Mouse (Mus musculus) c-Kit-positive CD71-negative TER-119-negative erythroid progenitor cells, embryonic 14.5 days (primary cell): ENCODE measurements around the gene Rimbp2.
"Not testable (repeated sequence)": the region's sequence is repeated elsewhere in the genome, so short reads cannot be mapped to it uniquely, and the experiment has no call there.

Experiments used
- DNase-seq: peaks from one replicate; pipeline ENCODE4 v3.0.0-alpha.2; 2013; ENCODE audit warnings: low read depth

The Rimbp2 gene

GRCm38 (mm10) chr5:128953278-128954070 lies at the start of gene Rimbp2:
Gene Rimbp2, minus strand, starts transcription at chr5:128953486.
- DNase-seq: no peak

- DNase-seq: no peak
These were observed 49.3 kb upstream of the Rimbp2 start for GRCm38 (mm10) chr5:129002571-129003011.

- DNase-seq: no peak
These were observed 47.6 kb upstream of the Rimbp2 start for GRCm38 (mm10) chr5:129000706-129001468.

- no peak for DNase-seq
These were observed 34.1 kb upstream of the Rimbp2 start for GRCm38 (mm10) chr5:128987141-128987954.

- no peak for DNase-seq
These were observed 32.7 kb upstream of the Rimbp2 start for GRCm38 (mm10) chr5:128985946-128986345.

- DNase-seq: no peak
These were observed 31.2 kb upstream of the Rimbp2 start for GRCm38 (mm10) chr5:128984536-128984935.

- DNase-seq: peak; percentile 44
These were observed 28.3 kb upstream of the Rimbp2 start for GRCm38 (mm10) chr5:128981607-128982006.

GRCm38 (mm10) chr5:128980857-128981256 lies 27.6 kb upstream of the Rimbp2 start:
- DNase-seq: no peak

- DNase-seq: no peak
These were observed 25.7 kb upstream of the Rimbp2 start for GRCm38 (mm10) chr5:128978957-128979356.

GRCm38 (mm10) chr5:128977466-128977865 lies 24.2 kb upstream of the Rimbp2 start:
- not testable (repeated sequence) for DNase-seq

GRCm38 (mm10) chr5:128976266-128976665 lies 23.0 kb upstream of the Rimbp2 start:
- peak; percentile 10 for DNase-seq

- peak; percentile 66 for DNase-seq
These were observed 18.0 kb upstream of the Rimbp2 start for GRCm38 (mm10) chr5:128971298-128971697.

GRCm38 (mm10) chr5:128970878-128971277 lies 17.6 kb upstream of the Rimbp2 start:
- DNase-seq: no peak

GRCm38 (mm10) chr5:128964353-128964752 lies 11.1 kb upstream of the Rimbp2 start:
- DNase-seq: no peak

- no peak for DNase-seq
These were observed 5.6 kb upstream of the Rimbp2 start for GRCm38 (mm10) chr5:128958916-128959315.

GRCm38 (mm10) chr5:128954371-128954770 lies 1.1 kb upstream of the Rimbp2 start:
- not testable (repeated sequence) for DNase-seq

- no peak for DNase-seq
These were observed 743 bp downstream of the Rimbp2 start for GRCm38 (mm10) chr5:128952291-128953195.

- DNase-seq: no peak
These were observed 1.8 kb downstream of the Rimbp2 start for GRCm38 (mm10) chr5:128951472-128951871.

- DNase-seq: peak; percentile 10
These were observed 6.2 kb downstream of the Rimbp2 start for GRCm38 (mm10) chr5:128947093-128947492.

GRCm38 (mm10) chr5:128940436-128940835 lies 12.8 kb downstream of the Rimbp2 start:
- no peak for DNase-seq

GRCm38 (mm10) chr5:128935359-128935899 lies 17.9 kb downstream of the Rimbp2 start:
- DNase-seq: no peak
